Mouse (Mus musculus) MEL (cell line): Measurements from ENCODE around the gene Tnfaip8l2. TPM values are rescaled to one million over a fixed set of nuclear protein-coding genes. Genes with fewer than 3 reads are reported as not detected.

Source experiments
- DNase-seq: peaks from one replicate; pipeline ENCODE4 v3.0.0; 2011; ENCODE audit warnings: low read depth, low spot score
- H3K27ac ChIP-seq: 2 replicates; pipeline ENCODE4 v1.5.1; 2012; ENCODE audit warnings: low read depth, mild to moderate bottlenecking, control low read depth, low read length, moderate library complexity; ENCODE audit not compliant: control insufficient read depth
- H3K27me3 ChIP-seq, 2 experiments: fragments of 150-350 bp in 1 of 2; sonication (generic) in 1 of 2; 2 replicates each; pipeline ENCODE4 v1.6.1; 2012; ENCODE audit warnings: low read length in 2 of 2, mild to moderate bottlenecking in 2 of 2, improper control_type of control experiment in 1 of 2, moderate library complexity in 1 of 2; ENCODE audit not compliant: insufficient read depth in 2 of 2, control insufficient read depth in 1 of 2
- H3K36me3 ChIP-seq, 2 experiments: 2 replicates each; pipeline ENCODE4 v1.6.1; 2012 to 2014; ENCODE audit warnings: low read length in 2 of 2, improper control_type of control experiment in 1 of 2, inconsistent platforms in 1 of 2, mild to moderate bottlenecking in 1 of 2; ENCODE audit not compliant: insufficient read depth in 2 of 2, control insufficient read depth in 1 of 2
- H3K4me1 ChIP-seq, 2 experiments: fragments of 150-350 bp in 1 of 2; sonication (generic) in 1 of 2; 2 replicates each; pipeline ENCODE4 v1.6.1; 2012; ENCODE audit warnings: low read length in 2 of 2, improper control_type of control experiment in 1 of 2, mild to moderate bottlenecking in 1 of 2; ENCODE audit not compliant: insufficient read depth in 2 of 2, control insufficient read depth in 1 of 2
- H3K4me3 ChIP-seq, 2 experiments: fragments of 150-350 bp in 1 of 2; sonication (generic) in 1 of 2; 2 replicates each; pipeline ENCODE4 v1.5.1; 2012; ENCODE audit warnings: low read depth in 2 of 2, low read length in 2 of 2, mild to moderate bottlenecking in 2 of 2, moderate library complexity in 2 of 2, control low read depth in 1 of 2, improper control_type of control experiment in 1 of 2; ENCODE audit not compliant: control insufficient read depth in 1 of 2, insufficient read depth in 1 of 2
- H3K79me2 ChIP-seq: 2 replicates; pipeline ENCODE4 v1.6.1; 2012; ENCODE audit warnings: mild to moderate bottlenecking, low read length, moderate library complexity; ENCODE audit not compliant: control insufficient read depth, poor library complexity, insufficient read depth
- H3K9ac ChIP-seq: 2 replicates; pipeline ENCODE4 v1.6.1; 2012; ENCODE audit warnings: low read depth, mild to moderate bottlenecking, control low read depth, low read length, moderate library complexity; ENCODE audit not compliant: control insufficient read depth, poor library complexity, severe bottlenecking
- H3K9me3 ChIP-seq: fragments of 150-350 bp; sonication (generic); replicated peaks from 2 replicates; pipeline ENCODE4 v1.6.1; 2012; ENCODE audit warnings: mild to moderate bottlenecking, low read length, improper control_type of control experiment, moderate library complexity; ENCODE audit not compliant: insufficient read depth
- BHLHE40 ChIP-seq: IDR thresholded peaks from 2 replicates; pipeline ENCODE4 v1.6.1; 2012; ENCODE audit warnings: low read depth, mild to moderate bottlenecking, inconsistent platforms, low read length, improper control_type of control experiment, borderline replicate concordance
- CHD1 ChIP-seq: IDR thresholded peaks from 2 replicates; pipeline ENCODE4 v1.6.1; 2012; ENCODE audit warnings: low read depth, mild to moderate bottlenecking, inconsistent platforms, low read length, improper control_type of control experiment
- CTCF ChIP-seq, 3 experiments: IDR thresholded peaks in 2 of 3; conservative IDR thresholded peaks in 1 of 3; 2 replicates each; pipeline ENCODE4 v1.5.1; 2011 to 2012; ENCODE audit warnings: low read length in 3 of 3, low read depth in 2 of 3, mild to moderate bottlenecking in 2 of 3, improper control_type of control experiment in 1 of 3, inconsistent platforms in 1 of 3, mixed read lengths in 1 of 3, moderate library complexity in 1 of 3; ENCODE audit not compliant: control insufficient read depth in 1 of 3, insufficient read depth in 1 of 3, poor library complexity in 1 of 3, severe bottlenecking in 1 of 3
- ELF1 ChIP-seq: IDR thresholded peaks from 2 replicates; pipeline ENCODE4 v1.6.1; 2014; ENCODE audit warnings: low read depth, mild to moderate bottlenecking, inconsistent platforms, low read length, improper control_type of control experiment, moderate library complexity
- EP300 ChIP-seq, 2 experiments: IDR thresholded peaks; 2 replicates each; pipeline ENCODE4 v1.6.1; 2011; ENCODE audit warnings: improper control_type of control experiment in 2 of 2, low read length in 2 of 2, low read depth in 1 of 2, mild to moderate bottlenecking in 1 of 2
- ETS1 ChIP-seq: IDR thresholded peaks from 2 replicates; pipeline ENCODE4 v1.6.1; 2012; ENCODE audit warnings: low read depth, mild to moderate bottlenecking, inconsistent platforms, low read length, improper control_type of control experiment, moderate library complexity
- JUND ChIP-seq: IDR thresholded peaks from 2 replicates; pipeline ENCODE4 v1.6.1; 2011; ENCODE audit warnings: low read depth, mild to moderate bottlenecking, improper control_type of control experiment, low read length
- MEF2A ChIP-seq: IDR thresholded peaks from 2 replicates; pipeline ENCODE4 v1.6.1; 2014; ENCODE audit warnings: low read depth, mild to moderate bottlenecking, inconsistent platforms, low read length, improper control_type of control experiment; ENCODE audit not compliant: poor library complexity, insufficient replicate concordance, severe bottlenecking; ENCODE audit errors: extremely low read depth
- MXI1 ChIP-seq: IDR thresholded peaks from 2 replicates; pipeline ENCODE4 v1.6.1; 2011; ENCODE audit warnings: mild to moderate bottlenecking, low read depth, low read length, improper control_type of control experiment
- NELFE ChIP-seq: IDR thresholded peaks from 2 replicates; pipeline ENCODE4 v1.6.1; 2011; ENCODE audit warnings: low read depth, low read length, improper control_type of control experiment
- POLR2A ChIP-seq, 2 experiments: IDR thresholded peaks; 2 replicates each; pipeline ENCODE4 v1.6.1; 2011 to 2012; ENCODE audit warnings: low read length in 2 of 2, mild to moderate bottlenecking in 2 of 2, control low read depth in 1 of 2, improper control_type of control experiment in 1 of 2, low read depth in 1 of 2, moderate library complexity in 1 of 2; ENCODE audit not compliant: control insufficient read depth in 1 of 2, insufficient read depth in 1 of 2, poor library complexity in 1 of 2
- POLR2AphosphoS2 ChIP-seq: IDR thresholded peaks from 2 replicates; pipeline ENCODE4 v1.6.1; 2011; ENCODE audit warnings: low read length, improper control_type of control experiment
- RCOR1 ChIP-seq: IDR thresholded peaks from 2 replicates; pipeline ENCODE4 v1.6.1; 2012; ENCODE audit warnings: low read depth, mild to moderate bottlenecking, inconsistent platforms, low read length, improper control_type of control experiment
- SIN3A ChIP-seq: IDR thresholded peaks from 2 replicates; pipeline ENCODE4 v1.6.1; 2012; ENCODE audit warnings: low read length, improper control_type of control experiment, inconsistent platforms
- SMC3 ChIP-seq: IDR thresholded peaks from 2 replicates; pipeline ENCODE4 v1.6.1; 2011; ENCODE audit warnings: low read depth, low read length, improper control_type of control experiment
- TAL1 ChIP-seq: IDR thresholded peaks from 2 replicates; pipeline ENCODE4 v1.6.1; 2012; ENCODE audit warnings: mild to moderate bottlenecking, inconsistent platforms, low read length, moderate library complexity, mixed read lengths
- TBP ChIP-seq: IDR thresholded peaks from 2 replicates; pipeline ENCODE4 v1.8.0; 2011; ENCODE audit warnings: low read depth, low read length, improper control_type of control experiment
- TCF12 ChIP-seq: IDR thresholded peaks from 2 replicates; pipeline ENCODE4 v1.6.1; 2014; ENCODE audit warnings: low read depth, mild to moderate bottlenecking, inconsistent platforms, low read length, improper control_type of control experiment, moderate library complexity
- UBTF ChIP-seq: IDR thresholded peaks from 2 replicates; pipeline ENCODE4 v1.6.1; 2012; ENCODE audit warnings: low read depth, mild to moderate bottlenecking, inconsistent platforms, low read length, improper control_type of control experiment, moderate library complexity, borderline replicate concordance; ENCODE audit not compliant: insufficient read depth
- ZKSCAN1 ChIP-seq: IDR thresholded peaks from 2 replicates; pipeline ENCODE4 v1.6.1; 2012; ENCODE audit warnings: low read depth, mild to moderate bottlenecking, inconsistent platforms, low read length, improper control_type of control experiment, moderate library complexity
- polyA plus RNA-seq, 2 experiments: library from polyadenylated mRNA; stranded (reverse) in 1 of 2; unstranded in 1 of 2; fragments of >175 nt in 1 of 2; fragments of >200 nt in 1 of 2; gene quantifications; 2 replicates each; pipeline versions ENCODE4 v1.2.1 to v1.2.4; 2012; ENCODE audit warnings: low replicate concordance in 2 of 2, low read depth in 1 of 2; ENCODE audit not compliant: insufficient read length in 2 of 2, insufficient read depth in 1 of 2, missing spikeins in 1 of 2
- total RNA-seq: library from RNA; depleted of rRNA; stranded (reverse); fragments of 300-350 nt; gene quantifications from 2 replicates; pipeline ENCODE4 v1.2.3, GENCODE M21; 2012; rRNA removed

The Tnfaip8l2 gene
- total RNA-seq (3.1 and 4.5 TPM in 2 replicates), polyA plus RNA-seq (1 to 10 TPM in 1 of 2 experiments, not detected in 1; 5.8 TPM)

GRCm38 (mm10) chr3:95141952-95142616, at the start of gene Tnfaip8l2:
Gene Tnfaip8l2, minus strand, starts transcription at chr3:95142360.
- DNase-seq: peak; percentile 88
- Histone ChIP-seq H3K9ac (peak within 1 kb of the TSS; percentile 6), H3K9me3 (no peaks in the 10 kb centered on the region), H3K36me3 (peaks cover 0 to 14% of the 10 kb centered on the region in 2 experiments; a peak in 3 of 4 replicates), H3K27me3 (no peaks in the 10 kb centered on the region; a peak in 2 of 4 replicates), H3K79me2 (no peaks in the 10 kb centered on the region), H3K4me3 (peak within 1 kb of the TSS; percentile 32 to 43), H3K4me1 (peaks cover 8 to 14% of the 10 kb centered on the region in 2 experiments), H3K27ac (peak within 1 kb of the TSS; percentile 25; the same call in 1 of the 2 replicates)
- TF ChIP-seq NELFE (peak; percentile 58; the same call in 1 of the 2 replicates), SIN3A (0 out of 2 replicates have a peak, but pooled peaks have one; percentile 46), ELF1 (no peak), RCOR1 (no peak), TCF12 (0 out of 2 replicates have a peak, but pooled peaks have one; percentile 16), EP300 (IDR thresholded peaks at IDR 0.05; ENCODE audit: low read depth in 1 of 2, low read length in 2 of 2) (no peak), CHD1 (peak; percentile 61; the same call in 1 of the 2 replicates), TBP (peak; percentile 57), JUND (no peak), POLR2A (IDR thresholded peaks at IDR 0.05; ENCODE audit: control insufficient read depth in 1 of 2, insufficient read depth in 1 of 2, low read depth in 1 of 2, low read length in 2 of 2, poor library complexity in 1 of 2) (peak in 1 of 2 experiments; percentile 58; a peak in 1 of 4 replicates)

- no peaks in the 10 kb centered on the region for H3K79me2 ChIP-seq
- DNase-seq: no peak
- no peak overlapping the region for H3K27ac ChIP-seq
- no peaks in the 10 kb centered on the region for H3K9me3 ChIP-seq
- peaks cover 16 to 54% of the 10 kb centered on the region in 2 experiments for H3K36me3 ChIP-seq
- peaks cover 5 to 7% of the 10 kb centered on the region in 2 experiments for H3K4me1 ChIP-seq
- TF ChIP-seq TAL1 (no peak), BHLHE40 (no peak), SMC3 (no peak), NELFE (0 out of 2 replicates have a peak, but pooled peaks have one; percentile 14), ZKSCAN1 (no peak), MXI1 (no peak), MEF2A (no peak), RCOR1 (no peak), ELF1 (no peak), CTCF (IDR thresholded peaks at IDR 0.05 in 2 of 3, conservative IDR thresholded peaks at IDR 0.05 in 1 of 3; ENCODE audit: control insufficient read depth in 1 of 3, insufficient read depth in 1 of 3, low read depth in 2 of 3, low read length in 3 of 3, poor library complexity in 1 of 3, severe bottlenecking in 1 of 3) (no peak), ETS1 (no peak), UBTF (no peak), POLR2AphosphoS2 (0 out of 2 replicates have a peak, but pooled peaks have one; percentile 53)
- no peak overlapping the region for H3K9ac ChIP-seq
- H3K4me3 ChIP-seq: no peak overlapping the region
- no peaks in the 10 kb centered on the region for H3K27me3 ChIP-seq
These were observed 44.7 kb upstream of the Tnfaip8l2 start for GRCm38 (mm10) chr3:95186888-95187287.
